Mouse (Mus musculus): ENCODE measurements around the gene Ankrd44. TPM values are rescaled to one million over a fixed set of nuclear protein-coding genes. Genes with fewer than 3 reads are reported as not detected.

Gene Ankrd44
- total and polyA plus RNA-seq, 3 experiments, result 0.10 to 2.6 (median 1.5) TPM

- DNase-seq (ENCODE audit: low spot score) (no peak), ATAC-seq (ENCODE audit: extremely low read depth, insufficient number of reproducible peaks, low FRiP score, poor library complexity, severe bottlenecking) (no peak)
- 0 out of 2 replicates have a peak, but pooled peaks cover 2% of the 10 kb centered on the region for H3K4me1 ChIP-seq (ENCODE audit: insufficient read depth, low read depth, low read length)
- TF ChIP-seq TAL1 (conservative IDR thresholded peaks at IDR 0.05; ENCODE audit: low read depth, low read length), result no peak
- TF ChIP-seq GATA1 (IDR thresholded peaks at IDR 0.05; ENCODE audit: borderline replicate concordance, low read length), result no peak
- no peak for TF ChIP-seq CTCF (IDR thresholded peaks at IDR 0.05; ENCODE audit: low read depth, low read length)
- TF ChIP-seq POLR2AphosphoS5 (IDR thresholded peaks at IDR 0.05; ENCODE audit: insufficient replicate concordance, low read depth, low read length), result no peak
- TF ChIP-seq GATA2 (IDR thresholded peaks at IDR 0.05; ENCODE audit: borderline replicate concordance, low read depth, low read length), result no peak
- peaks cover 3% of the 10 kb centered on the region; the same call in 1 of the 2 replicates for H3K27me3 ChIP-seq (ENCODE audit: insufficient read depth, low read length)
- H3K36me3 ChIP-seq (replicated peaks), result no peaks in the 10 kb centered on the region
- no peaks in the 10 kb centered on the region for H3K9me3 ChIP-seq (replicated peaks)
- H3K4me3 ChIP-seq (ENCODE audit: low read depth, low read length), result no peak overlapping the region
Observed at GRCm38 (mm10) chr1:54842765-54843461, 83.3 kb downstream of the Ankrd44 start.

- Histone ChIP-seq H3K36me3 (replicated peaks) (no peaks in the 10 kb centered on the region), H3K4me3 (ENCODE audit: low read depth, low read length) (no peak overlapping the region), H3K4me1 (ENCODE audit: insufficient read depth, low read depth, low read length) (0 out of 2 replicates have a peak, but pooled peaks cover 2% of the 10 kb centered on the region), H3K27me3 (ENCODE audit: insufficient read depth, low read length) (peaks cover 3% of the 10 kb centered on the region; the same call in 1 of the 2 replicates), H3K9me3 (replicated peaks) (no peaks in the 10 kb centered on the region)
- DNase-seq (ENCODE audit: low spot score) (no peak), ATAC-seq (ENCODE audit: extremely low read depth, insufficient number of reproducible peaks, low FRiP score, poor library complexity, severe bottlenecking) (no peak)
- TF ChIP-seq POLR2AphosphoS5 (IDR thresholded peaks at IDR 0.05; ENCODE audit: insufficient replicate concordance, low read depth, low read length) (no peak), GATA1 (IDR thresholded peaks at IDR 0.05; ENCODE audit: borderline replicate concordance, low read length) (no peak), GATA2 (IDR thresholded peaks at IDR 0.05; ENCODE audit: borderline replicate concordance, low read depth, low read length) (no peak), TAL1 (conservative IDR thresholded peaks at IDR 0.05; ENCODE audit: low read depth, low read length) (no peak), CTCF (IDR thresholded peaks at IDR 0.05; ENCODE audit: low read depth, low read length) (no peak)
Observed at GRCm38 (mm10) chr1:54841788-54842187, 84.4 kb downstream of the Ankrd44 start.

DNA sequence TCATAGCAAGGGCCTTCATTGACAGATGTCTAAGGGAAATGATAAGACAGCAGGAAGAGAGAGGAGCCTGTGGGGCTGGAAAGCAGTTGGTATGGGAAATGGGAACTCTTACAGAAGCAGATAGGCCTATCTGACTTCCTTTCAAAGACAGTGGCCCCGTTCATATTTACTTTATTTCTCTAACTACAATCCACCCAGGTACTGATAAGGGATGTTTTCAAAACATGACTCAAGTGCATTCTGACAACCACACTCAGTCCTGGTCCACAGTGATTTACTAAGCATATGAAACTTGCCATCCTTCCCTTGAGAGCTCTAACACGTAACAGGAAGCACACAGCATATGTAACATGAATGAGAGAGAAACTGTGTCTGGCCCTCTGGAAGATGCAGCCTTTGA lies 86.1 kb downstream of the Ankrd44 start:
- no peak for DNase-seq (ENCODE audit: low spot score)
- no peaks in the 10 kb centered on the region for H3K36me3 ChIP-seq (replicated peaks)
- no peak overlapping the region for H3K4me3 ChIP-seq (ENCODE audit: low read depth, low read length)
- no peak for ATAC-seq (ENCODE audit: extremely low read depth, insufficient number of reproducible peaks, low FRiP score, poor library complexity, severe bottlenecking)
- H3K4me1 ChIP-seq (ENCODE audit: insufficient read depth, low read depth, low read length), result 0 out of 2 replicates have a peak, but pooled peaks cover 2% of the 10 kb centered on the region
- H3K27me3 ChIP-seq (ENCODE audit: insufficient read depth, low read length), result peaks cover 3% of the 10 kb centered on the region; the same call in 1 of the 2 replicates
- TF ChIP-seq GATA2 (IDR thresholded peaks at IDR 0.05; ENCODE audit: borderline replicate concordance, low read depth, low read length) (no peak), TAL1 (conservative IDR thresholded peaks at IDR 0.05; ENCODE audit: low read depth, low read length) (no peak), GATA1 (IDR thresholded peaks at IDR 0.05; ENCODE audit: borderline replicate concordance, low read length) (no peak), POLR2AphosphoS5 (IDR thresholded peaks at IDR 0.05; ENCODE audit: insufficient replicate concordance, low read depth, low read length) (no peak), CTCF (IDR thresholded peaks at IDR 0.05; ENCODE audit: low read depth, low read length) (no peak)
- no peaks in the 10 kb centered on the region for H3K9me3 ChIP-seq (replicated peaks)

DNA sequence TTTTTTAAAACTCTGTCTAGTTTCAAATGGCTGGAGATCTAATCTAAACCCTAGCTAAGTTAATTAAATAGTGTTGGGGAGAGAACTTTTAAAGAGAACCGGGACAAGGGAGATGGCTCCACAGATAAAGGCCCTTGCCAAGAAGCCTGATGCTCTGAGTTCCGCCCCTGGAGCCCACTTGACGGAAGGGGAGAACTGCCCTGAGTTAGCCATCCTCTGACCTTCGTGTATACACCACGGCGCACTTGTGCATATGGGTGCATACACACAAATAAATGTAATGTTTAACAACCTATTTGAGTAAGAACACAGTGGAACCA lies 87.7 kb downstream of the Ankrd44 start:
- no peak overlapping the region for H3K4me3 ChIP-seq (ENCODE audit: low read depth, low read length)
- TF ChIP-seq GATA1 (IDR thresholded peaks at IDR 0.05; ENCODE audit: borderline replicate concordance, low read length) (no peak), GATA2 (IDR thresholded peaks at IDR 0.05; ENCODE audit: borderline replicate concordance, low read depth, low read length) (no peak), CTCF (IDR thresholded peaks at IDR 0.05; ENCODE audit: low read depth, low read length) (no peak), TAL1 (conservative IDR thresholded peaks at IDR 0.05; ENCODE audit: low read depth, low read length) (no peak), POLR2AphosphoS5 (IDR thresholded peaks at IDR 0.05; ENCODE audit: insufficient replicate concordance, low read depth, low read length) (no peak)
- H3K27me3 ChIP-seq (ENCODE audit: insufficient read depth, low read length), result peaks cover 3% of the 10 kb centered on the region; the same call in 1 of the 2 replicates
- DNase-seq (ENCODE audit: low spot score), result no peak
- no peaks in the 10 kb centered on the region for H3K36me3 ChIP-seq (replicated peaks)
- H3K4me1 ChIP-seq (ENCODE audit: insufficient read depth, low read depth, low read length), result 0 out of 2 replicates have a peak, but pooled peaks cover 2% of the 10 kb centered on the region
- no peaks in the 10 kb centered on the region for H3K9me3 ChIP-seq (replicated peaks)
- ATAC-seq (ENCODE audit: extremely low read depth, insufficient number of reproducible peaks, low FRiP score, poor library complexity, severe bottlenecking), result no peak

GRCm38 (mm10) chr1:54837721-54838485 lies 88.3 kb downstream of the Ankrd44 start:
- Histone ChIP-seq H3K4me3 (ENCODE audit: low read depth, low read length) (no peak overlapping the region), H3K27me3 (ENCODE audit: insufficient read depth, low read length) (peaks cover 3% of the 10 kb centered on the region; the same call in 1 of the 2 replicates), H3K4me1 (ENCODE audit: insufficient read depth, low read depth, low read length) (0 out of 2 replicates have a peak, but pooled peaks cover 2% of the 10 kb centered on the region), H3K9me3 (replicated peaks) (no peaks in the 10 kb centered on the region), H3K36me3 (replicated peaks) (no peaks in the 10 kb centered on the region)
- no peak for ATAC-seq (ENCODE audit: extremely low read depth, insufficient number of reproducible peaks, low FRiP score, poor library complexity, severe bottlenecking)
- no peak for TF ChIP-seq GATA1 (IDR thresholded peaks at IDR 0.05; ENCODE audit: borderline replicate concordance, low read length)
- TF ChIP-seq GATA2 (IDR thresholded peaks at IDR 0.05; ENCODE audit: borderline replicate concordance, low read depth, low read length), result no peak
- TF ChIP-seq CTCF (IDR thresholded peaks at IDR 0.05; ENCODE audit: low read depth, low read length), result no peak
- TF ChIP-seq TAL1 (conservative IDR thresholded peaks at IDR 0.05; ENCODE audit: low read depth, low read length), result no peak
- no peak for TF ChIP-seq POLR2AphosphoS5 (IDR thresholded peaks at IDR 0.05; ENCODE audit: insufficient replicate concordance, low read depth, low read length)
- no peak for DNase-seq (ENCODE audit: low spot score)

DNA sequence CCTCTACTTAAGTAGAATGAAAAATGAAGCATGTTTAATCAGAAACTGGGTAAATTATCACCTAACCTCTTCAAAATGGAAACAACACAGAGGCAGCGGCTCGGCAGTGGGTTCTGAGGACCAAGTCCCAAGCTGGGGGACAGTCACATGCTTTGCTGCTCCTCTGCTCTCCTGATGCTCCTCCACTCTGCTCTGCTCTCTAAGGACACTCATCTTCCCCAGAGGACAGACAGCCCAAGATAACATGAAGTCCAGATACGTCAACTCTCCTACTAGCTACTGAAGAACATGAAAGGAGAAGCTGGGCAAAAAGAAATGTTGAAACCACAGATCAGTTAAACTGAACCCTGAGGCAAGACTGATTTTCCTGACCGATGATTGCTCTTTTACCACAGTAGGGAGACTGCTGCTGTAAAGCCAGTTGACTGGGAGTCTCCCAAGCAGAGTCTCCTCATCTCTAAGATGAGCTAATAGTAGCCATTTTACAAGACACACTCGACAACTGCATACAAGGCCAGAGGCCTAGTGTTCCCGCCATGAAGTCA lies 90.5 kb downstream of the Ankrd44 start:
- DNase-seq (ENCODE audit: low spot score), result no peak
- no peak for ATAC-seq (ENCODE audit: extremely low read depth, insufficient number of reproducible peaks, low FRiP score, poor library complexity, severe bottlenecking)
- H3K4me1 ChIP-seq (ENCODE audit: insufficient read depth, low read depth, low read length), result no peaks in the 10 kb centered on the region
- no peak overlapping the region for H3K4me3 ChIP-seq (ENCODE audit: low read depth, low read length)
- peaks cover under 1% of the 10 kb centered on the region; the same call in 1 of the 2 replicates for H3K27me3 ChIP-seq (ENCODE audit: insufficient read depth, low read length)
- no peaks in the 10 kb centered on the region for H3K9me3 ChIP-seq (replicated peaks)
- H3K36me3 ChIP-seq (replicated peaks), result no peaks in the 10 kb centered on the region
- TF ChIP-seq POLR2AphosphoS5 (IDR thresholded peaks at IDR 0.05; ENCODE audit: insufficient replicate concordance, low read depth, low read length), result no peak
- no peak for TF ChIP-seq CTCF (IDR thresholded peaks at IDR 0.05; ENCODE audit: low read depth, low read length)
- no peak for TF ChIP-seq TAL1 (conservative IDR thresholded peaks at IDR 0.05; ENCODE audit: low read depth, low read length)
- no peak for TF ChIP-seq GATA2 (IDR thresholded peaks at IDR 0.05; ENCODE audit: borderline replicate concordance, low read depth, low read length)
- TF ChIP-seq GATA1 (IDR thresholded peaks at IDR 0.05; ENCODE audit: borderline replicate concordance, low read length), result no peak

Measured in G1E (cell line).